Mouse (Mus musculus) limb, embryonic 12.5 days (tissue): Measurements from ENCODE around the gene Nrxn2. TPM values are rescaled to one million over a fixed set of nuclear protein-coding genes. Genes with fewer than 3 reads are reported as not detected.
A peak's percentile ranks its signal among the peaks of the same experiment; 100 is the strongest.

ENCODE experiments used
- ATAC-seq: fragments of 200-750 bp; cut with Nextera tagmentation; 2 replicates; pipeline ENCODE4 v1.8.0; 2017; ENCODE audit warnings: low read depth, moderate TSS enrichment; ENCODE audit not compliant: insufficient number of reproducible peaks, insufficient read depth, low FRiP score, low TSS enrichment
- H3K27ac ChIP-seq: fragments of 300-500 bp; sonication (generic); 2 replicates; pipeline ENCODE4 v1.5.1; 2016; ENCODE audit warnings: mild to moderate bottlenecking, moderate library complexity
- H3K27me3 ChIP-seq: fragments of 300-500 bp; sonication (generic); 2 replicates; pipeline ENCODE4 v1.6.1; 2016; ENCODE audit warnings: mild to moderate bottlenecking, moderate library complexity
- H3K36me3 ChIP-seq: fragments of 300-500 bp; sonication (generic); 2 replicates; pipeline ENCODE4 v1.6.1; 2016; ENCODE audit warnings: mild to moderate bottlenecking, moderate library complexity
- H3K4me1 ChIP-seq: fragments of 300-500 bp; sonication (generic); replicated peaks from 2 replicates; pipeline ENCODE4 v1.6.1; 2016
- H3K4me2 ChIP-seq: fragments of 300-500 bp; sonication (generic); 2 replicates; pipeline ENCODE4 v1.6.1; 2016; ENCODE audit warnings: mild to moderate bottlenecking, moderate library complexity
- H3K4me3 ChIP-seq: fragments of 300-500 bp; sonication (generic); replicated peaks from 2 replicates; pipeline ENCODE4 v1.5.1; 2016; ENCODE audit warnings: mild to moderate bottlenecking
- H3K9ac ChIP-seq: fragments of 300-500 bp; sonication (generic); replicated peaks from 2 replicates; pipeline ENCODE4 v1.6.1; 2016; ENCODE audit warnings: mild to moderate bottlenecking, moderate library complexity
- H3K9me3 ChIP-seq: fragments of 300-500 bp; sonication (generic); 2 replicates; pipeline ENCODE4 v1.6.1; 2016; ENCODE audit warnings: mild to moderate bottlenecking, moderate library complexity
- WGBS: fragments of 180-500 bp; shearing (Covaris S2); methylation state at CpG from one replicate; pipeline ENCODE4 v1.1.7; 2016; 5-methylcytosine and 5-hydroxymethylcytosine counted together
- polyA plus RNA-seq: library from polyadenylated mRNA; unstranded; fragments of >200 nt; fragmentation: Nextera tagmentation; extraction: Ambion mirVana; gene quantifications from 2 replicates; pipeline ENCODE4 v1.2.1, GENCODE M21; 2016

The Nrxn2 gene
- polyA plus RNA-seq, 1 experiment from 2014 or later: 2.4 TPM

DNA sequence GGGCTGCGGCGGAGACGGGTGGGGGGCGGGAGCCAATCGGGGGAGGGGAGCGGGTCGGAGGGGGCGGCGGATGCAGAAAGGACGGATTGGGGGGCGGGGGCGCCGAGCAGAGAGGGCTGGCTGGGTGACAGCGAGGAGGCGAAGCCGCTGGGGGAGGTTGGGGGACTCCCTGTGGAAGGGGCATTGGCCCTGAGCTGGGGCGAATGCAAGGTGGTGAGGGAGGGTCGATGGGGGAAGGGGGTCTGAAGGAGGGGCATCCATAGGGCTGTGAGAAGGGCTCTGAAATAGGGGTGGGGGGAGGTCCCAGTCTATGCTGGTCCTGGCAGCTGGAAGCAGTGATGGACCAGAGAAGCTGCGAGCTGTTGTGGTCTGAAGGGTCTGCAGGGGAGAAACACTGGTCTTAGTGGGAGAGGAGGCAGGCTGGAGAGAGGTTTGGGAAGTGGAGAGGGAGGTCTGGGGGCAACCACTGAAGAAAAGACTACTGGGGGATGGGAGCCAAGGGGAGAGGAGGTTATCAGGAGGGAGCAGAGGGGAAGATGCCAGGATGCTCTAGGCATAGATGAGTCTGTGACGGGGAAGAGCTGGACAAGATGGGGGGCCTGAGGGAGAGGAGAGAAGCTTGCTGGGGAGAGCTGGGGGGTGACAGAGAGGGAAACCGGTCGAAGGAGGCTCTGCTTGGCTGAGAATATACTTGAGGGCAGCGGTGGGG is 607 bp downstream of the Nrxn2 start:
- peaks cover 96% of the 10 kb centered on the region for H3K27me3 ChIP-seq
- no peak for ATAC-seq
- H3K27ac ChIP-seq: no peak overlapping the region
- no peaks in the 10 kb centered on the region for H3K36me3 ChIP-seq
- peak overlapping the region; percentile 55; the same call in 1 of the 2 replicates for H3K9ac ChIP-seq
- H3K4me2 ChIP-seq: peak overlapping the region; percentile 94
- peaks cover 39% of the 10 kb centered on the region for H3K4me1 ChIP-seq
- H3K9me3 ChIP-seq: no peaks in the 10 kb centered on the region
- WGBS: 12% methylated on average over 21 of the region's 23 CpGs
- H3K4me3 ChIP-seq: peak overlapping the region; percentile 57

DNA sequence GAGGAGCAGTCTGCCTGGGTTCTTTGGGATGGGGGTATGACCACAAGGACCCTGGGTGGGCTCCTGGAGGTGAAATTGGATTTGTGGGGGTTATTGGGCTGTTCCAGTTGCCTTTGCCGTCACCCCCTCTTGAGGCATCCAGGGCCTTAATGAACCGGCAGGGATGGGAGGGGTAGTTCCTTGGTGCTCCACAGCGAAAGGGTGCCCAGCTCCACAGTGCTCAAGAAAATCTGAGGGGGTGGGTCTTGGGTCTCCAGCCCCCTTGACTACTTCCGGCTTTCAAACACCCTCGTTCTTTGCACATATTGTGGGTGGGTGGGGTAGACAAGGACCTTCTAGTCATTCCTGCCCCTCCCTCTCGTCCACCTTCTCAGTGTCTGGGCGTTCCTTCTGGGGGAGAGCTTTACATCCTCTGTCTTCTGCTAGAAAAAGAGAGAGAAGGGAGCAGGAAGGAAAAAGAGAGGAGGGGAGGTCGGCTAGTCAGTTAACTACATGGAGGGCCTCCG is 1.3 kb downstream of the Nrxn2 start:
- H3K36me3 ChIP-seq: no peaks in the 10 kb centered on the region
- no peak overlapping the region for H3K4me3 ChIP-seq
- 51% methylated on average over 9 of the region's 9 CpGs for WGBS
- H3K27ac ChIP-seq: no peak overlapping the region
- no peak overlapping the region for H3K4me2 ChIP-seq
- no peak for ATAC-seq
- H3K9ac ChIP-seq: no peak overlapping the region
- peaks cover 39% of the 10 kb centered on the region for H3K4me1 ChIP-seq
- H3K9me3 ChIP-seq: no peaks in the 10 kb centered on the region
- peaks cover 99% of the 10 kb centered on the region for H3K27me3 ChIP-seq

DNA sequence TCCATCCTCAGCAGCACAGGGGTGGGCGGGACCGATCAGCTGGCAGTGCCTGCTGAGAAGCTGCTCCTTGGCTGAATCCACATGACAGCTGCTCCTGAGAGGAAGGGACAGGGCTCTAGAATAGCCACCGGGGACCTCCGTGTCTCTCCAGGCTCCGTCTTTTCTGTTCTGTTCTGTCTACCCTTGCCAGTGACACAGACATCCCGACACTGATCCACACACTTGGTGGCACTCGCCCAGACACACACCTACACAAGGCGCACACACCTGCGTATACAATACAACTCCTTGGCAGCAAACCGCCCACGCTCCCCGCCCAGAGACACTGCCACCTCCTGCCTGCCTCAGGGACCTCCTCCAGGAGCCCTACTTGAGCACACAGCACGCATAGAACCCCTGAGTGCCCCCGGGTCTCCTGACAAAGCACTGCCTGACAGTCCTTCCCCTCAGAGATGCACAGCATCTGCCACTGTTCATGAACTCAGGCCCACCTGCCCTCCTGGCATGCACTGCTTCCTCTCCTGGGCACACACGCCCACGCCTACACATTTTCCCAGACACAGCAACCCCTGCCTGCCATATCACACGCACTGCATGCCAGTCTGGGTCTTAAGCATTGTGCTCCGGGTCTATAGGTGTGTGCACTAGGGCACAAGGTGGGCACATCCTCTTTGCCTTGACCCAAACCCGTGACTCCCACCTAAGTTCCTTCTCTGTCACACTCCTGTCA is 2.1 kb downstream of the Nrxn2 start:
- H3K9ac ChIP-seq: no peak overlapping the region
- H3K4me2 ChIP-seq: no peak overlapping the region
- ATAC-seq: no peak
- H3K4me3 ChIP-seq: no peak overlapping the region
- WGBS: 61% methylated on average over 19 of the region's 19 CpGs
- peaks cover 32% of the 10 kb centered on the region for H3K4me1 ChIP-seq
- H3K27me3 ChIP-seq: peaks cover 99% of the 10 kb centered on the region
- H3K9me3 ChIP-seq: no peaks in the 10 kb centered on the region
- no peak overlapping the region for H3K27ac ChIP-seq
- no peaks in the 10 kb centered on the region for H3K36me3 ChIP-seq

DNA sequence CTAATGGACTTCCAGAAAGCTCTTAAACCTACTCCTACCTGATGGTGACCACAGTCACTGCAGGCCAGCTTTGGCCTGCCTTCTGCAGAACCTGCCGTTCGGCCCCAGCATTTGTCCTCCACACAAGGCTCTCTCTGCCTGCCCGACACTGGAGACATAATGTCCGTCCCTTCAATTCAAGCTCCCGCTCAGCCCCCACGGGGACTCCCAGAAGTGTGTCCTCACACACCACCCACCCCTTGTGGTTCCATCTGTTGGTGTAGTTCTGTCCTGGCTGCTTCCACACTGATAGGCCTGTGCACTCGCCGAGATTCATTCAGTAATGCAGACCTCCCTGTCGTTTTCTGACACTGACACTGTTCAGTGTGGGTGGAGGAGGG is 2.7 kb downstream of the Nrxn2 start:
- WGBS: 75% methylated on average over 9 of the region's 9 CpGs

DNA sequence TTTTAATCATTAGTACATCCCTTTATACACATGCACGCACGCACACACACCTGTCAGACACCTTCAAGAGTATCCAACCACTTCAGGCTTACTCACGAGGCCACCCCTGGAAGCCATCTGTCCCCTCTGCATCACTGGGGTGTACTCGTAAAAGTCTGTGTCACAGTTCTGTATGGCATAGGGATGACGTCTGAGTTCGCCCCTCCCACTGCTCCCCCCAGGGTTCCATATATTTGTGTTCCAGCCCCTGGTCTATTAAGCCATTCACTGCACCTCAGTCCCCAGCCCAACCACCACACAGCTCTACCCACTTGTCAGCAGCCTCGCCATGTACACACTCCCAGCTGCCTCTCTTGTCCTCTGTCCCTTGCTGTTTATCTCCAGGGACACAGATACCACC is 3.5 kb downstream of the Nrxn2 start:
- ATAC-seq: no peak
- no peak overlapping the region for H3K4me2 ChIP-seq
- no peak overlapping the region for H3K9ac ChIP-seq
- H3K4me1 ChIP-seq: peaks cover 19% of the 10 kb centered on the region
- peaks cover 99% of the 10 kb centered on the region for H3K27me3 ChIP-seq
- H3K36me3 ChIP-seq: no peaks in the 10 kb centered on the region
- H3K4me3 ChIP-seq: no peak overlapping the region
- H3K9me3 ChIP-seq: no peaks in the 10 kb centered on the region
- no peak overlapping the region for H3K27ac ChIP-seq
- 74% methylated on average over 7 of the region's 7 CpGs for WGBS

More for the DNA sequence above, 2.7 kb downstream of the Nrxn2 start:
- Histone ChIP-seq H3K27ac (no peak overlapping the region), H3K27me3 (peaks cover 99% of the 10 kb centered on the region), H3K9ac (no peak overlapping the region), H3K4me2 (no peak overlapping the region), H3K4me3 (no peak overlapping the region), H3K4me1 (peaks cover 27% of the 10 kb centered on the region), H3K36me3 (no peaks in the 10 kb centered on the region), H3K9me3 (no peaks in the 10 kb centered on the region)
- no peak for ATAC-seq

DNA sequence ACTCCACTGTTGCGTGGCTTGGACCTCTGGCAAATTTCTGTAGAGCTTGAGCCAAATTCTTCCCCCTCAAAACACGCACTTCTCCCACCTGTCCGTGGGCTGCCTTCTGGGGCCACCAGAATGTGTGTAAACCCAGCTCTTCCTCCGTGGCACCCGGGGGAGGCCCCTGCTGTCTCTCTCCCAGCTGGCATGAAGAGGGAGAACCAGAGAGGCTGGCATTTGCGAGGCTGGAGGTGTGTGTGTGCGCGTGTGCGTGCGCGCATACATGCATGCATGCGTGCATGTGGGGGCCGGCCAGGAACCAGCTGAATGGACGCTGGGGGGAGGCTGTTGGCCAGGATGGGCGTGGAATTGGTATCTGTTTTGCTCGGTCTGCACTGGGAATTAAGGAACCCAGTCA is 4.7 kb downstream of the Nrxn2 start:
- Histone ChIP-seq H3K4me1 (peaks cover 17% of the 10 kb centered on the region), H3K9ac (no peak overlapping the region), H3K27ac (no peak overlapping the region), H3K4me2 (no peak overlapping the region), H3K27me3 (peaks cover 99% of the 10 kb centered on the region), H3K36me3 (no peaks in the 10 kb centered on the region), H3K9me3 (no peaks in the 10 kb centered on the region), H3K4me3 (no peak overlapping the region)
- ATAC-seq: no peak
- 83% methylated on average over 16 of the region's 16 CpGs for WGBS

DNA sequence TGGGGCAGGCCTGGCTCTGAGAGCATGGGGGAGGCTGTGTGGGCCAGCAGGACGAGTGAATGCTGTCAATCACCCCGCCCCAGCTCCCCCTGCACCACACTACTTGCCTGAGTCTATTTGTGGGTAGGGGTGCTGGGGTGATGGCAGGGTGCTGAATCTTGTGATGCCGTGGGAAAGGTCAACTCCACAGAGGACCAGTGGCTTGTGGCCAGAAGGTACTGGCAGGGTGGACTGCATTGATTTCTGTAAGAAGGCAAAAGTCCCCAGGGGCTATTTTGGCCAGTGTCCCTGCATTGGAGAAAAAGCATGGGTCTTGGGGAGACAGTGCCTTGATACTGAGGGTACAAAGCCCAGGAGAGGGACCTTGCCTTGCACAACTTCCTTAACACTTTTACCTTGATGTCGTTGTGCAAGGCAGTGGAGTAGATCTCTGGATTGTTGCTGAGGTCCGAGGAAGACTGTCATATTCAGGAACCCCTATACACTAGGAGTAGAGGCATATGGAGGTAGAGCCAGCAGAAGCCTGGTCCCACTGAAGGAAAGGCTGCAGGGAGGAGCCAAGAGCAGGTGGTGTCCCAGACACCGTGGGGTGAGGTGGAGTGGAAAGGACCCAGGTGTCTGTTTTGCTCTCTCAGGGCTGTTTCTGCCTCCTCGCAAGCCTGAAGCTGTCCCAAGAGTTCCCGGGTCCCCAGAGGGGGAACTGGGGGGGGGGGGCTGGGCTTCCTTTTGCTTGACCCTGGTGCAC is 5.8 kb downstream of the Nrxn2 start:
- 70% methylated on average over 8 of the region's 8 CpGs for WGBS
- H3K27ac ChIP-seq: no peak overlapping the region
- H3K36me3 ChIP-seq: no peaks in the 10 kb centered on the region
- no peak overlapping the region for H3K9ac ChIP-seq
- peaks cover 99% of the 10 kb centered on the region for H3K27me3 ChIP-seq
- H3K9me3 ChIP-seq: no peaks in the 10 kb centered on the region
- H3K4me1 ChIP-seq: peaks cover 18% of the 10 kb centered on the region
- no peak overlapping the region for H3K4me2 ChIP-seq
- no peak for ATAC-seq
- H3K4me3 ChIP-seq: no peak overlapping the region

DNA sequence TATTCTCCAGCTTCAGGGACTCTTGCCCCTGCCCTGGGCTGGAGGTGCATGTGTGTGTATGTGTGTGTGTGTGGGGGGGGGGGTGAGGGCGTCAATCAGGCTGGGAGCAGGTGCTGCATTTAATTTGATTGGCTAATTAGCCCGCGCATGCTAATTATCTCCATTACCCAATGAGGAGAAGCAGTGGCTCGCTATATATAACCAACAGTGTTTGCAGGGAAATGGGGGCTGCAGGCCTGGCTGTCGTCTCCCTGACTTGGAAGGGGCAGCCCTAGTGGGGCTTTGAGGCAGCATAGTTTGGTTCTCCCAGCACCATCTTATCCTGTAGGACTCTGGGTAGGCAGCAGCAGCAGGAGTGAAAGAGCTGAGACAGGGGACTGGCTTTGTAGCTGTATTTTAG is 7.1 kb downstream of the Nrxn2 start:
- no peak overlapping the region for H3K9ac ChIP-seq
- peaks cover 18% of the 10 kb centered on the region for H3K4me1 ChIP-seq
- H3K4me3 ChIP-seq: no peak overlapping the region
- no peak for ATAC-seq
- H3K36me3 ChIP-seq: no peaks in the 10 kb centered on the region
- no peak overlapping the region for H3K4me2 ChIP-seq
- no peaks in the 10 kb centered on the region for H3K9me3 ChIP-seq
- H3K27ac ChIP-seq: no peak overlapping the region
- 51% methylated on average over 5 of the region's 5 CpGs for WGBS
- peaks cover 99% of the 10 kb centered on the region for H3K27me3 ChIP-seq

DNA sequence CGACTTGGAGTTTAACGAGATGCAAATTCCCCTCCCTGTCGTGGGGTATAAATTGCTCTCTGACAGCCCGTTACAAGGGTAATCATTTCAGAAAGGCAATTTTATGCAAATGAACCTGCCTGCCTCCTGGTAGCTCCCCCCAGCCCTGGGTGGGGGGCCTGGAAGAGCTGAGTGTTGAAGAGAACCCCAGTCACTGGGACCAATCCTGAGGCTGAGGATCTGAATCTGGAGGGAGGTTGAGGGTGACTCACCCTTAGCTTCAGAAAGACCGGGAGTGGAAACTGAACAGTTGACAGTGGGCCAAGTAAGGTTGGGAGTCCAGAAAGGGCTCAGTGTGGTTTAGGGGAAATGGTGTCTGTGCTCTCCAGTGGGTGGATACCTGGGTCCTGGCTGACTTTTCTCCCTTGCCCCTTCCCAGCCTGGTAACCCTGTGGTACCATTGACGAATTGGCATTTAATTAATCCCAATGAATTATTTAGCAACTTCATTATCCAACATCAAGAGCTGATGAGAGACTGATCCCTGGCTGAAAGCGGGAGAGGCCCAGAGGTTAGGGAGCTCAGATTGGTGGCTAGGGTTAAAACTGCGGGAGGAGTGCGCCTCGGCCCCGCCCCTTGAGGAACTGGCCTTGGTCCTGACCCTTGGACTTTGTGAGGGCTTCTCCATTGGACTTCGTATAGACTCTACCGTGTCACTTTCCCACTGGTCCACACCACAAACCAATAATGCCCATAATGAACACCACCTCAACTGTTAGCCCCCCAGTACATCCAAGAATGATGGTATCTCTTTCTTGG is 8.4 kb downstream of the Nrxn2 start:
- Histone ChIP-seq H3K4me3 (no peak overlapping the region), H3K4me2 (no peak overlapping the region), H3K4me1 (peaks cover 18% of the 10 kb centered on the region), H3K27me3 (peaks cover 97% of the 10 kb centered on the region), H3K9ac (no peak overlapping the region), H3K9me3 (no peaks in the 10 kb centered on the region), H3K27ac (no peak overlapping the region), H3K36me3 (no peaks in the 10 kb centered on the region)
- ATAC-seq: no peak
- 19% methylated on average over 13 of the region's 13 CpGs for WGBS

DNA sequence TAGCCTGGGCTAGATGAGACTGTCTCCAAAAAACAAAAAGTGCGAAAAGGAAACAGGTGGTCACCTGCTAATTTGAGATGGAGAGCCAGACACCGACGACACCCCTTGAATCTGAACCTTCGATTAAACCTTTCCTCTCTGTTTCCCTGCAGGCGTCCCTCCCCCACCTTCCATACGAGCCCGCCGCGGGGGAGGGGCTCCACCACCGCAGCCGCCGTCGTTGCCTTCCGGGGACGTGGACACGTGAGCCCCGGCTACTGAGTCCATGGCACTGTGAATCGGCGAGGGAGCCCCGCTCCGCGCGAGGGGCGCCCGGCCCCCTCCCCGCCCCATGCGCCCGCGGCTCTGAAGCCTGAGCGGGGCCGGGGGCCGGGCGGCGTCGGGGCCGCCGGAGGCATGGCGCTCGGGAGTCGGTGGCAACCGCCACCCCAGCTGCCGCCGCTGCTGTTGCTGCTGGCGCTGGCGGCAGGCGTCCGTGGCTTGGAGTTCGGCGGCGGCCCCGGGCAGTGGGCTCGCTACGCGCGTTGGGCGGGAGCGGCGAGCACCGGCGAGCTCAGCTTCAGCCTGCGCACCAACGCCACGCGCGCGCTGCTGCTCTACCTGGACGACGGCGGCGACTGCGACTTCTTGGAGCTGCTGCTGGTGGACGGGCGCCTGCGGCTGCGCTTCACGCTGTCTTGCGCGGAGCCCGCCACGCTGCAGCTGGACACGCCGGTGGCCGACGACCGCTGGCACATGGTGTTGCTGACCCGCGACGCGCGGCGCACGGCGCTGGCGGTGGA is 9.3 kb downstream of the Nrxn2 start:
- ATAC-seq: no peak
- Histone ChIP-seq H3K36me3 (no peaks in the 10 kb centered on the region), H3K27me3 (peaks cover 92% of the 10 kb centered on the region), H3K4me2 (peak overlapping the region; percentile 66), H3K9me3 (no peaks in the 10 kb centered on the region), H3K4me1 (peaks cover 16% of the 10 kb centered on the region), H3K27ac (no peak overlapping the region), H3K9ac (no peak overlapping the region; the same call in 1 of the 2 replicates), H3K4me3 (peak overlapping the region; percentile 43)
- WGBS: 2% methylated on average over 80 of the region's 94 CpGs
